Mouse (Mus musculus): ENCODE results near the gene Gm10282.

The Gm10282 gene

GRCm38 (mm10) chr8:72305210-72305905, at the start of gene Gm10282:
Gene Gm10282, minus strand, starts transcription at chr8:72305260.
- no peak for DNase-seq (ENCODE audit: low spot score)

GRCm38 (mm10) chr8:72354272-72354671, 49.2 kb upstream of the Gm10282 start:
- no peak for DNase-seq (ENCODE audit: low spot score)

- DNase-seq (ENCODE audit: low spot score) = no peak
Observed at GRCm38 (mm10) chr8:72353700-72354045, 48.6 kb upstream of the Gm10282 start.

GRCm38 (mm10) chr8:72352951-72353699, 48.1 kb upstream of the Gm10282 start:
- DNase-seq (ENCODE audit: low spot score) = no peak

- DNase-seq (ENCODE audit: low spot score) = no peak
Observed at GRCm38 (mm10) chr8:72351405-72352005, 46.4 kb upstream of the Gm10282 start.

- DNase-seq (ENCODE audit: low spot score) = no peak
Observed at GRCm38 (mm10) chr8:72350727-72351126, 45.7 kb upstream of the Gm10282 start.

GRCm38 (mm10) chr8:72349838-72350237, 44.8 kb upstream of the Gm10282 start:
- no peak for DNase-seq (ENCODE audit: low spot score)

GRCm38 (mm10) chr8:72348956-72349355, 43.9 kb upstream of the Gm10282 start:
- DNase-seq (ENCODE audit: low spot score) = no peak

GRCm38 (mm10) chr8:72348114-72348513, 43.1 kb upstream of the Gm10282 start:
- no peak for DNase-seq (ENCODE audit: low spot score)

GRCm38 (mm10) chr8:72347553-72347952, 42.5 kb upstream of the Gm10282 start:
- DNase-seq (ENCODE audit: low spot score) = no peak

- DNase-seq (ENCODE audit: low spot score) = no peak
Observed at GRCm38 (mm10) chr8:72343725-72344124, 38.7 kb upstream of the Gm10282 start.

- no peak for DNase-seq (ENCODE audit: low spot score)
Observed at GRCm38 (mm10) chr8:72342556-72343300, 37.7 kb upstream of the Gm10282 start.

- DNase-seq (ENCODE audit: low spot score) = no peak
Observed at GRCm38 (mm10) chr8:72337034-72337433, 32.0 kb upstream of the Gm10282 start.

GRCm38 (mm10) chr8:72336273-72336672, 31.2 kb upstream of the Gm10282 start:
- no peak for DNase-seq (ENCODE audit: low spot score)

GRCm38 (mm10) chr8:72334144-72334641, 29.1 kb upstream of the Gm10282 start:
- DNase-seq (ENCODE audit: low spot score) = no peak

GRCm38 (mm10) chr8:72333429-72334143, 28.5 kb upstream of the Gm10282 start:
- no peak for DNase-seq (ENCODE audit: low spot score)

GRCm38 (mm10) chr8:72331631-72332030, 26.6 kb upstream of the Gm10282 start:
- no peak for DNase-seq (ENCODE audit: low spot score)

- DNase-seq (ENCODE audit: low spot score) = no peak
Observed at GRCm38 (mm10) chr8:72330806-72331516, 25.9 kb upstream of the Gm10282 start.

- DNase-seq (ENCODE audit: low spot score) = no peak
Observed at GRCm38 (mm10) chr8:72329116-72329515, 24.1 kb upstream of the Gm10282 start.

GRCm38 (mm10) chr8:72324708-72325107, 19.6 kb upstream of the Gm10282 start:
- DNase-seq (ENCODE audit: low spot score) = no peak

Data from ovary, postnatal 10 days (tissue).